Mouse (Mus musculus): Measurements from ENCODE around the gene Olfr750. TPM values are rescaled to one million over a fixed set of nuclear protein-coding genes. Genes with fewer than 3 reads are reported as not detected.
A peak's percentile ranks its signal among the peaks of the same experiment; 100 is the strongest.

The Olfr750 gene
- total RNA-seq, 2 experiments from 2014 or later: 0.03 TPM; not detected in 1

- no peak for DNase-seq (ENCODE audit: low spot score in 2 of 2)
Measured at GRCm38 (mm10) chr14:51035206-51035605, 39.0 kb downstream of the Olfr750 start.

- DNase-seq (ENCODE audit: low spot score in 2 of 2): no peak
Measured at GRCm38 (mm10) chr14:51027387-51028155, 46.7 kb downstream of the Olfr750 start.

- DNase-seq (ENCODE audit: low spot score in 2 of 2): peak; percentile 43 to 44
Measured at GRCm38 (mm10) chr14:51026391-51027133, 47.7 kb downstream of the Olfr750 start.

- DNase-seq (ENCODE audit: low spot score in 2 of 2): no peak
Measured at GRCm38 (mm10) chr14:51024820-51025219, 49.4 kb downstream of the Olfr750 start.

- DNase-seq (ENCODE audit: low spot score in 2 of 2): no peak
Measured at GRCm38 (mm10) chr14:51023457-51023856, 50.8 kb downstream of the Olfr750 start.

- DNase-seq (ENCODE audit: low spot score in 2 of 2): no peak
Measured at GRCm38 (mm10) chr14:51017256-51017655, 57.0 kb downstream of the Olfr750 start.

Other genes with a start within 250 kb of the Olfr750 start
- 10 to 100 TPM; 22.2 to 25.2 TPM for gene Tep1, start 203.9 kb downstream of the Olfr750 start, total RNA-seq (2021)
- gene Klhl33, start 176.9 kb downstream of the Olfr750 start, total RNA-seq (2021): 1 to 10 TPM in 1 of 2 experiments, under 1 TPM in 1; 0.83 to 1.3 TPM
- 10 to 100 TPM; 48.9 to 51.3 TPM for gene Osgep, start 149.5 kb downstream of the Olfr750 start, total RNA-seq (2021)
- gene Apex1, start 149.5 kb downstream of the Olfr750 start, total RNA-seq (2021): 10 to 100 TPM; 50.7 to 66.7 TPM
- 10 to 100 TPM; 54.8 to 63.0 TPM for gene Pip4p1, start 143.6 kb downstream of the Olfr750 start, total RNA-seq (2021)
- 10 to 100 TPM; 35.0 to 40.3 TPM for gene Pnp, start 143.4 kb downstream of the Olfr750 start, total RNA-seq (2021)
- 10 to 100 TPM; 31.9 to 43.9 TPM for gene Gm49342, start 129.9 kb downstream of the Olfr750 start, total RNA-seq (2021)
- gene Pnp2, start 118.4 kb downstream of the Olfr750 start, total RNA-seq (2021): 1 to 10 TPM; 1.7 to 2.7 TPM
- not detected for gene Rnase10, start 66.7 kb downstream of the Olfr750 start, total RNA-seq (2021)
- gene Rnase9, start 32.6 kb downstream of the Olfr750 start, total RNA-seq (2021): not detected
- gene Rnase11, start 24.3 kb downstream of the Olfr750 start, total RNA-seq (2021): not detected
- not detected for gene Rnase12, start 16.8 kb downstream of the Olfr750 start, total RNA-seq (2021)
- gene Rnase4, start 16.6 kb upstream of the Olfr750 start, total RNA-seq (2021): 10 to 100 TPM; 44.8 to 61.9 TPM
- gene Ang, start 16.7 kb upstream of the Olfr750 start, total RNA-seq (2021): 1 to 10 TPM; 4.9 to 9.2 TPM
- gene Eddm3b, start 40.0 kb upstream of the Olfr750 start, total RNA-seq (2021): not detected
- 1 to 10 TPM; 1.3 to 2.0 TPM for gene Rnase6, start 49.5 kb upstream of the Olfr750 start, total RNA-seq (2021)
- gene Rnase1, start 72.3 kb upstream of the Olfr750 start, total RNA-seq (2021): not detected
- gene Rnase2b, start 87.8 kb upstream of the Olfr750 start, total RNA-seq (2021): not detected
- not detected for gene Ang2, start 124.7 kb upstream of the Olfr750 start, total RNA-seq (2021)
- not detected for gene Ear14, start 129.0 kb upstream of the Olfr750 start, total RNA-seq (2021)
- gene Rnase2a, start 181.7 kb upstream of the Olfr750 start, total RNA-seq (2021): 10 to 100 TPM in 1 of 2 experiments, 1 to 10 TPM in 1; 6.0 to 29.4 TPM